Mouse (Mus musculus): ENCODE measurements around the gene Ebp. TPM values are rescaled to one million over a fixed set of nuclear protein-coding genes. Genes with fewer than 3 reads are reported as not detected.

The Ebp gene
- total RNA-seq (2015) (53.5 and 55.4 TPM in 2 replicates), total RNA-seq (2017) (81.8 and 96.9 TPM in 2 replicates)

DNA sequence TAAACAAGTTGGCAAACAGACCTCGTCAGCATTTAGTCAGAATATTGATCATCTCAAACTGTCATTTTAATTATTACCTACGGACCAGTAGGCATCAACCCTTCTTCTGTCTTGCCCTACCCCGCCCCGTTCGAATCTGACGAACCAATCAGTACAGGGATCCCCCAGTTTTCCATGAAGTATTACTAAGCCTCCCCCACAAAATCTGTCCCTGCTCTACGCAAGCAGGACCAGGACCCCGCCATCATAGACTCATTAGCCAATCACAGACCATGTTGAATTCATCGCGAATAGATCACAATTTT, at the start of gene Ebp:
TSS of gene Ebp (minus strand) at position 94 of the 305 bp plus-strand sequence.
- ATAC-seq (replicated peaks; ENCODE audit: poor library complexity), result peak; percentile 43

DNA sequence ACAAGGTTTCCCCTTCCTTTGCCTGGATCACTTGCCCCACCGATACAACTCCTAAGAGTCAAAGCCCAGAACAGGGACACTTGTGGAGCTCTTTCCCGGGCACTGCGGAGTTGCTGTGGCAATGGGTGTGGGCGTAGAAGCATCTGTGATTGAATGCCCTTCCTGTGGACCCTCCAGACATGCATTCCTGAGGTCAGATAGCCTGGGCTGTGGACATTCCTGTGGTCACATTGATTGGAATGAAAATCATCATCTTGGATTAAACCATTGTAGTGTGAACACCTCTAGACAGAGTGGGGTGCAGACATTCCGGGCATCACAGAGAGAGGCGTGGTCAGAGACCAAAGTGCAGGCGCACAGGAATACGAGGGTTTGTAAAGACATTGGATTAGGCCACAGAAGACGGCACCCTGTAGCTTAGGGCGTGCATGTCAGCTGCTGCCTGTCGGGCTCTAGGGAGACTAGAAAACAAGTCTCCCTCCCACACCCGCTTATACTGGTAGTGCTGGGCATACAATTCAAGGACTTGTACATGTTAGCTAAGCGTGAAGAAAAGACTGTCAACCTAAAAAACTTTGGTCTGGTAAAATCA, 45.6 kb upstream of the Ebp start:
- ATAC-seq (replicated peaks; ENCODE audit: poor library complexity), result no peak

DNA sequence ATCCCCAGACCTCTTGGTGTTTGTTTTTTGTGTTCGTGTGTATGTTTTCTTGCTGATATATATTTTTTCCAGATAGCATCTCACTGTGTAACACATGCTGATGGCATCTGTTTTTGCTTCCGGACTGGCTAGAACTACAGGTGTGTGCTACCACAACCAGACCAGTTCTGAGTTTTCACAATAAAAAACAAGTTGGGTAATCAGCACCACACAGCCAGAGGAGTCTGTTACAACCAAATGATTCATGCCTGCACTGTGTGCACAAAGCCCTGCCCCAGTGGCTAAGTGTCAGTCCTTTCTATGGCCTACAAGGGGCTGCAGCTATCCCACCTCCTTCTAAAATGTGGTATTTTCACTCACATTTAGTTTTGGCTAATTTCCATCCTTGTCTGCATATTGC, 43.4 kb upstream of the Ebp start:
- no peak for ATAC-seq (replicated peaks; ENCODE audit: poor library complexity)

DNA sequence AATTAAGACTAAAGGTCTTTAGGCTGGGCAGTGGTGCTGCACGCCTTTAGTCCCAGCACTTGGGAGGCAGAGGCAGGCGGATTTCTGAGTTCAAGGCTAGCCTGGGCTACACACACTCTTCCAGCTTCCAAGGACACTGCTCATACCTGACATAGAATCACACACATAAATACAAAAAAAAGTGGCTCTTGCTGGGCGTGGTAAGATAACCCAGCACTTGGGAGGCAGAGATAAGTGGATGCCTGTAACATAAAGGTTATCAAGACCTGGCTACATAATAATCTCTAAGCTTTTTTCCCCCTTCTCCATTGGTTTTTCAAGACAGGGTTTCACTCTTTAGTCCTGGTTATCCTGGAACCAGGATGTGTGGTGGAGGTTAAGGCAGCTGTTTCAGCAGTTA, 40.3 kb upstream of the Ebp start:
- no peak for ATAC-seq (replicated peaks; ENCODE audit: poor library complexity)

DNA sequence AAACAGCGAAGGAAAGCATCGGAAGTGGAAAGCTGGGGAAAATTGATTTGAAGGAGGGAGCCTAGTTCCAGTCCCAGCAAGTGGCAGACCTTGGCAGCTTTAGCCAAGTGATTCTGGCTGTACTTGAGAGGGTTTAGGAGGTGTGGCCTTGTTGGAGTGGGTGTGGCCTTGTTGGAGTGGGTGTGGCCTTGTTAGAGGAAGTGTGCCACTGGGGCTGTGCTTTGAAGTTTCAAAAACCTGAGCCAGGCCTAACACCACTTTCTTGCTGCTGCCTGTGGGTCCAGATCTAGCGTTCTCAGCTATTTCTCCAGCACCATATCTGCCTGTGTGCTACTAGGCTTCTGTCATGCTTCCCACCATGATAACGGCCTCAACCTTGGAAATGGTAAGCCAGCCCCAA, 37.0 kb upstream of the Ebp start:
- no peak for ATAC-seq (replicated peaks; ENCODE audit: poor library complexity)

DNA sequence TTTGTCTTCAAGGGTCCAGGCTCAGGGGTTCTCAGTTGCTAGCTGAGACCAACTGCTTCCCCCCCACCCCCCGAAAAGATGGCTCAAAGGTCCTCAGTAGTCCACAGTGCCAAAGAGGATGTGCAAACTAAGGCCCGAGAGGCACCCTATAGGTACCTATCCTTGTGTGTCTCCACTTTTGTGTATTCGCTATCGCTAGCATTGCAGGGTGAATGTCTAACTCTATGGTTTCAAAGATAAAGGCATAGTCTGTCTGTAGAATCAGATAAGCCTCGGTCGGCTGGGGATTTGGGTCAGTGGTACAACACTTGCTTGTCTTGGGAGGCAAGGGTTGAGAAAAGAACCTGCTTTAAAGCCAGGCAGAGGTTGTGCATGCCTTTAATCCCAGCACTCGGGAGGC, 30.2 kb upstream of the Ebp start:
- 0 out of 2 replicates have a peak, but pooled peaks have one; percentile 23 for ATAC-seq (replicated peaks; ENCODE audit: poor library complexity)

DNA sequence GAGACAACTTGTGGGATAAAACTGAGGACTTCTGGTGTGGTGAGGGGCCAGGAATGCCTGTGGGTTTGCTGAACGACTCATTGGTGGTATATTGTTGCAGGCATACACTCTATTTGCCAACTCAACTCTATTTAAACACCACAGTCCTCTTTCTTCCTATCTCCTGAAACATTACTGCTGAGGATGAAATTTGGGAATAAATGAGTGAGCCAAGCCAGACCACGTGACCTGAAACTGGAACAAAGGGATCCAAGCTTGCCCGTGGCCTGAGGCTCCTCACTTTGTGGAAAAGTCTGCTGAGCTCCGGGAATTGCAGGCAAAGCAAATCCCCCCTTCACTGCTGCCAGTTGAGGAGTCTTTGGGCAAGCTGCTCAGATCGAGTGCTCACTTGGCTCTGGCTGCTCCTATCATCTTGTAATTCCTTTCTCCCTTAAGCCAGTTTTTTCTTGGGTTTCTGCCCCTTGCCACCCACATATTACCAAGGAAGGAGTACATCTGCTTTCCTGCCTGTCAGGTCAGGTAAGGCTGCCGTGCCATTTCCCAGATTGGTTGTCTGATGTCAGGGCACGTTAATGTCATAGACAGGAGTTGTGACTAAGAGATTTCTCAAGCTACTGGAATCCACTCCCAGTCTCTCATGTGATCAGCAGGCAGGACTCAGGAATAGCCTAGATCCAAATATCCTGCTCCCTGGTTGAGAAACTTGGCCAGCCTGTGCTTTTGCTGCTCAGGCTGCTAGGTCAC, 29.5 kb upstream of the Ebp start:
- no peak for ATAC-seq (replicated peaks; ENCODE audit: poor library complexity)

DNA sequence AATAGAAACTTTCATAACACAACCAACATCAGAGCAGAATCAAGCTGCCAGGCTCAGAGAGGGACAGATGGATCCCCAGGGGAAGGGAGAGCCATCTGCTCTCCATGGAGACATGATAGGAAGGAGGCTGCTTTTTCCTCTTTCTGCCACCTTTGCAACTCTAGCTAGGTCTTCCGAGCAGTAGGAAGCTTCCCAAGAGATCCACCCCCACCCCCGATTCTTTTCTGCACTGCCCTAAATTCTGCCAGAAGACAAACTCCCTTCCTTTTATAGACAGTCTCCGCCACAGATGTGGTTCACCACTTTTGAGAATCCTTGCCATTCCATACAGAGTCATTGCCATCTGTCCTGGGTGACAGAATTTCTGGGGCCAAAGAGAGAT, 29.0 kb upstream of the Ebp start:
- ATAC-seq (replicated peaks; ENCODE audit: poor library complexity), result no peak

DNA sequence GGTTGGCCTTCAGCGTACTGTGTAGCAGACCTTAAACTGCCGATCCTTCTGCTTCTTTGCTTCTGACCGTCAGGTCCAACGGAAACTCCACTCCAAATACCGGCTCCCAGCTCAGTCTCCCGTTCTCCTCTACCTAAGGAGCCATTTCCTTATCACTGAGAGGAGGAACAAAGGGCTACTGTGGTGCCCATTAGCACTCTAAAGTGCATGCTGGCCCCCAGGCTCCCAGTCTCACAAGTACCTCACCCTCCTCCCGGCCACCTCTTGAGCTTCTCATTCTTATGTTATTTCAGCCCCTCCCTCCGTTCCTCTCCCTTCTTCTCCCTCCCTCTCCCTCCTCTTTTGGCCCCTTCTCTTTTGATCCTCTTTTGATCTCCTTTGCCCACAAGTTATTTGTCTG, 26.3 kb upstream of the Ebp start:
- ATAC-seq (replicated peaks; ENCODE audit: poor library complexity), result no peak

DNA sequence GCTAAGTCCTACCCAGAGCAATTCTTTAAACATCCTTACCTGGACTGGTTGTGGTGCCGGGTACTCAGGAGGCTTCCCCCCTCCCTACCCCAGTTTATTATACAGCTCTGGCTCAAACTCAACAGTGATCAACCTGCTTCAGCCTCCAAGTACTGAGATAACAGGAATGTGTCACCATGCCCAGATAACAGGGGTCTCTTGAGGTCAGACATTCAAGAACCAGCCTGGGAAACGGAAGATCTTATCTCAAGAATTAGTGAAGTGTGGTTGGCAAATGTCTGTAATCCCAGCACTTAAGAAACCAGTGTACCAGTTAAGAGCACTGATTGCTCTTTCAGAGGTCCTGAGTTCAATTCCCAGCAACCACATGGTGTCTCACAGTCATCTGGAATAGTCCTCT, 24.8 kb upstream of the Ebp start:
- no peak for ATAC-seq (replicated peaks; ENCODE audit: poor library complexity)

DNA sequence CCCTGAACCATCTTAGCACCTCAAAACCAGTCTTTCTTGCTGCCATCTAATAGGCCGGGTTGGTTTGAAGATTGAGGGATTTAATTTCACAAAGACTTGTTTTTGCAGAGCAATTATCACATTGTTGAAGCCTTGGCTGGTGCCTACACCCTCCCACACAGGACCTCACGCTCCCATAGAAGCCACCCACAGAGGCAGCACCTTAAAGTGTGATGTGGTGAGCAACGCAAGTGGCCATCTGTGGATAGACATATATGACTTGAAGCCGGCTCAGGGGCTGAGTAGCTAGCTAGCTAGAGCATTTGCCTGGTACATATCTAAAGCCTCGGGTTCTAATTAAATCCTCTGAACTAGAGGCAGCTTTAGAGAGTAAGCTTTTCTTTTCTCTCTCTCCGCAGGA, 24.1 kb upstream of the Ebp start:
- ATAC-seq (replicated peaks; ENCODE audit: poor library complexity), result no peak

DNA sequence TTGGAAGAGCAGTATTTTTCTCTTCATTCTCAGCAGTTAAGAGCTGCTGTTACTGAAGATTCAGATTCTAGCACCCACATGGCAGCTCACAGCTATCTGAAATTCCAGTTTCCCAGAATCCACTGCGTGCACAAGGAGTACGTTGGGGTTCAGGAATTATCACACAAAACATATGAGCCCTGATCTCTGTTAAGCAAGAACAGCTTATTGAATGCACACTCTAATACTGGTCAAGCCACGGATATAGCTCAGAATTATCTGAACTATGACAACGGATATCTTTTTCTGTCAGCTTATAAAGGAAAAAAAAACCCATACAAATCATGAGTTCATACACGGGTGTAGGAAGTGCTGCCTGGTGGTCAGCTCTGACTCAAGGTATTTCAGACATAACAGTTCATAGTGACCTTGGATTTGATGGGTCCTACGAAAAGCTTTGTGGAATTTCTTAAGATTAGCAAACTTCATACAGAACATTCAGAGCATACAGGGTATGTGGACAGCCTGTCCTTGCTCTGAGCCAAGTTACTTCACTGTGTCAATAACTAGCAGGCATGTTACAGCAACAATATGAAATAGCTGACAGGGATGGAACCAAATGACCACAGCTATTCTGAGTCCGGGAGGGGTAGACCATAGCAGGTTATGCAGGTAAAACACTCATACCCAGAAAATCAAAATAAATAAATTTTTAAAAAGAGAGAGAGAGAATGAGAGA, 18.3 kb upstream of the Ebp start:
- peak; percentile 39; the same call in 1 of the 2 replicates for ATAC-seq (replicated peaks; ENCODE audit: poor library complexity)

DNA sequence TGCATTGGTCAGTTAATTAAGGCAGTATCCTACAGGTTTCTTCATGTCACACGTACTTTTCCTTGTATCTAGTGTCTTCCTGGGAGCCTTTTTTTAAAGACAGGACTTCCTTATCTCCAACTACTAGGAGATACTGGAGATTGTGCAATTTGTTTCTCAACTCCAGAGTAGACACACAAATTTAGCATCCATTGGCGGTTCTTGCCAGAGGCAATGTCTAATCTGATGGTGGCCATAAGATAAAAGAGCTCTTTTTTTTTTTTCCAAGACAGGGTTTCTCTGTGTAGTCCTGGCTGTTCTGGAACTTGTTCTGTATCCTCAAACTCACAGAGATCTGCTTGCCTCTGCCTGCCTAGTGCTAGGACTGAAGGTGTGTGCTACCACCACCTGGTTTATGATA, 16.4 kb upstream of the Ebp start:
- no peak for ATAC-seq (replicated peaks; ENCODE audit: poor library complexity)

DNA sequence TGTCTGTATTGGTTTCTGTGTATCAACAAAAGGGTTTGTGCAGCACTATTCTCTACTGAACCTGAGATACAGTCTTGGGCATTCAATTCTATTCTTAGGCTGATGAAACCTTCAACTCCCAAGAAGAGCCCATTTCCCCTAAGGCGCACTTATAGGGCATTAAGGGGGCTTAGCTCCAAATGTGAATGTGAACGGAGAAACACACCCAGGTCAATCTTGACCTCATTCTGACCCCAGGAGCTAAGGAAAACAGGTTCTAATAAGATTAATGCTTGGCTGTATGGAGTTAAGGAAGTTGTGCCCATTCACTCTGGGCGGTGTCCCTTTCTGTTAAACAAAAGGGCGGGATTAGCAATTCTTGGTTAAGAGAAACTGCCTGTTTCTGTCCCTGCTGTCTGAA, 13.9 kb upstream of the Ebp start:
- no peak for ATAC-seq (replicated peaks; ENCODE audit: poor library complexity)

DNA sequence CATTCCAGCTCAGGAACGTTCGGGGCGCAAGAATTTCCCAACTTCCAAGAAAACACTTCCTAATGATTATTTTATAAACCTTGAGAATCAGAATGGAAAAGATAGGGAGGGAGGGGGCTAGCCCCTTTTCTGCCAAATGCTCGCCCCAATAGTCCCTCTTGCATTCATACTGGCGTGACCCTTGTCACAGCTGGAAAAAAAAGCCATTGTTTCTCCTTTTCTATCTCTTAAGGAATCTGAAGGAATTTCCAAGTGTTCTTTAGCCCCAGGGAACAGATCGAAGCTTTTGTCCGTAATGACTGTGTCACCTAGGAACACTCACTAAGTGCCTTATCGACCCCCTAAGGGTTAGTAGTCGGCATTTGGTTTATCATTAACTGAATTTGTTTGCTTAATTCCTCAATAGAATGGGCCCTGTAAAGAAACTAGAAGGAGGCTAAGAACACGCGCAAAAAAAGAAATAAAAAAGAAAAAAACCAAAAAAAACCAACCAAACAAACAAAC, 13.4 kb upstream of the Ebp start:
- ATAC-seq (replicated peaks; ENCODE audit: poor library complexity), result no peak

DNA sequence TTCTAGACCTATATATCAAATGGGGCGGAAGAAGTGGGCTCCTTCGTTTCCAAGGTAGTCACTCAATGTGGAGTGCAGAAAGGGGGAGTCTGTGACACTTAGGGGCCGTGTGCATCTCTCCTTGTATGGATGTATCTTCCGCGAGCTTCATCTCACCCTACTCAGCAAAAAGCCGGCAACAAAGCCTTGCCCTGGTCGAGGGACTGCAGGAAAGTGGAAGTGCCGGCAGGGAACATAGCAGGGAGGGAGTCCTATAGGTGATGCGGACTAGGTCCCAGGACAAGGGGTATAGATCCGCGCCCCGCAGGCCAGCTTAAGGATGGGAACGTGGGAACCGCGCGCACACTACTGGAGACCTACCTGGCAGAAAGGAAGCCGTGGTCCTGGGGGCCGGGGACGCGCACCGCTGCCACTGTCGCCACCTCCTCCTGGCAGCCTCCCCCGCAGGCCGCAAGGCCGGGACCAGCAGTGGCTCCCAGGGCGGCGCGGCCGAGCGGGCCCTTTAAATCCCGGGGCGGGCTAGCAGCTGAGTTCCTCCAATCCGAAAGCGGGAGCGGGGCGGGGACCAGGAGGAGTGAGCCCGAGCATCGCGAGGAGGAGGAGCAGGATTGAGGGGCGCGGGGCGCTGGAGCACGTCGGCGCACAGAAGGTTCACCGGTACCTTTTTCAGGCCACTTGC, 12.8 kb upstream of the Ebp start, which contains the start of gene Porcn:
TSS of gene Porcn (minus strand) at position 511 of the 679 bp plus-strand sequence.
- peak; percentile 97 for ATAC-seq (replicated peaks; ENCODE audit: poor library complexity)

DNA sequence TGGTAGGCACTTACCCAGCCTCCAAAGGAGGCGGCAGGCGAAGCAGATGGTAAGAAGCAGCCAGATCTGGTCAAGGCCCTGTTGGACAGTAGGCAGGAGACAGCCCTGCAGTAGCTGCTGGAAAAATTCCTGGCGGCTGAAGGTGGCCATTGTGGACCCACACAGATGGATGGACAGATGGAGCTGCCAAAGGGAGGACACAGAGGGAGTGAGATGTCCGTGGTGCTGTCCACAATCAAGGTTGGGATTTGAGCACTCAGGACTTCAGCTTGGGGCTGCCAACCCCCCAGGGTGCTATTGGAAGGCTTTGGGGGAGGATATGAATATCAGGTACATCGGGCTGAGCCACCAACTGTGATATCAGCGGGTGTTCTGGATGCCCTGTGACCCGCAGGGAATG, 12.2 kb upstream of the Ebp start:
- ATAC-seq (replicated peaks; ENCODE audit: poor library complexity), result no peak

DNA sequence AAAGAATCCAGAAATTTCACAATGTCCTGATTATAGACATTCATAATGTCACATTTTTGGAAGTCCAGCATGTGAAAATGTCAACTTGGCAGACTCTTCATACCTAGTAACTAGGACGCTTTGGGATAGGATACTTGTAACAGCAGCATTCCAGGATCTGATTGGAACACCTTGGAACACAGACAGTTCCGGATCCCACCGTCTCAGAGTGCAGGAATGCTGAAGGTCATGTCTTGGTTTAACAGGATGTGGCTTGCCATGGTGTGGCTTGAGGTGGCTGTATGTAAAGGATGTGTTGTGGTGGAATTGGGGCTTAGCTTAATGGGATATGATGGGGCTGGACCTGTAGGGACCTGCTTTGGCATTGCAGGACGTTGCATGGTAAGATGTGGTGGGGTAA, 11.8 kb upstream of the Ebp start:
- ATAC-seq (replicated peaks; ENCODE audit: poor library complexity), result no peak

DNA sequence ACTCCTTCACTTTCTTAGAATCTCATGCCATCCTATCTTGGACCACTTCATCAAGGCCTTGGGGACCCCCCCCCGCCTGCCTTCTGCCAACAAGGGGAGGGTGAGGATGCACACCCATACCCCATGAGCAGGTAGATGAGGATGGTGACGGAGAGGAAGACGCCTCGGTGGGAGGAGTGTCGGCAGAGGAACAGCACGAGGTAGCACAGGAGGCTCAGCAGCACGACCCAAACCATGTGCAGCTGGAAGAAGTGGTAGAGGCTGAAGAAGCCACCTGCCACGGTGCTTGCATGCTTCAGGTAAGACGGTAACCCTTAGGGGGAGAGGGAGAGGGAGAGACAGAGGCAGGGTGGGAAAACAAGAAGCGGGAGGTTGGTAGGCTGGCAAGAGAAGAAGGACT, 10.8 kb upstream of the Ebp start:
- no peak for ATAC-seq (replicated peaks; ENCODE audit: poor library complexity)

DNA sequence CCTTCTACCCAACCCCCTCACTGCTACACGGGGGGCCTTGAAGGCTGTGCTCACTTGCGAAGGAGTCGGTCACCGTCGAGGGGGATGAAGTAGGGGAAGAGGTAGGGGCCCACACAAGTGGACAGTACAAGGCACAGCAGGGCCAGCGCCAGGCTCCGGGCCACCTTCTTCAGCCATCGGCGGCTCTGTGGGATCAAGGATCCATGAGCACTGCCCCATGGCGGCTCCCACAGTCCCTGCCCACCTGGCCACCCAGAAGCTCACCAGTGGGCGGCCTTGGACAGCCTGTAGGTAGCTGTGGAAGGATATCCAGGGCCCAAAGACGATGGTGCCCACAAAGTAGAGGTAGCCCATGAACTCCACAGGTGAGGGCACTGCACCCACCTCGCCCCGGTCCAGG, 9.8 kb upstream of the Ebp start:
- ATAC-seq (replicated peaks; ENCODE audit: poor library complexity), result no peak

DNA sequence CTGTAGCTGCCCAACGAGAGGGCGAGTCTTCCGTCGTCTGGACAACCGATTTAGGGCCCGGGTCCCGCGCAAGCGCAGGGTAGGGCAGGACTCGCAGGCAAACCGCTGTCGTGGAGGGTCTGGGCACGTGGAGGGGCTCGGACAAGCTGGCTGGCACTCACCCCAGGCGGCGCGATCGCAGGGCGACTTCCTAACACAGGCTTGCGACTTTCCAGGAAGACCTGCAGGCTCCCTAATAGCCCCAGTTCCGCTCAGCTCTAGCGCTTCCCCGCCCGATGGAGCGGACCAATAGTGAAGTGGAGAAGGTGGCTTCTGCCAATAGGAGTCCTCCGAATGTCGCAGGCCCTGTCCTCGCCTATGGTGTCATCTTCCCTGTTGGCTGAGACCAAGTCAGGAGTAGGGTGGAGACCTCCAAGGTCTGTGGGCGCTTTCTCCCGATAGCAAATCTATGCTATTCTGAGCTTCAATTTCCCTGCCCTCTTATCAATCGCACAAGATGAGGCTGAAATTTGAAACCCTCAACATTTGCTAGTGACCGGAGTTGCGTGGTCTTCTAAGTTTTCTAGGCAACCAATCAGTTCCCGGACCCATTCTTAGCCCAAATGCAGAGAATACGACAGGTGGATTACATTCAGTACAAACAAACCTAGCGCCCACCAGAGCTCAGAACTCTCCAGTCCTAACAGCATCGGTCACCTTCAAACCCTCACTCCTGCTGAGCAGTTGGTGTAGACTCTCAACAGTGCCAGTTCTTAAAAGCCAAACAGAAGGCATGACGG, 483 bp downstream of the Ebp start:
- ATAC-seq (replicated peaks; ENCODE audit: poor library complexity), result peak; percentile 99
